Mouse (Mus musculus) limb, embryonic 11.5 days (tissue): ENCODE results near the gene Fras1. TPM values are rescaled to one million over a fixed set of nuclear protein-coding genes. Genes with fewer than 3 reads are reported as not detected.

Experiments
- ATAC-seq: fragments of 200-750 bp; cut with Nextera tagmentation; 2 replicates; pipeline ENCODE4 v1.8.0; 2017; ENCODE audit warnings: low read depth; ENCODE audit not compliant: insufficient number of reproducible peaks, low FRiP score, low TSS enrichment
- DNase-seq: peaks from one replicate; pipeline ENCODE4 v3.0.0-alpha.2; 2015; ENCODE audit warnings: low spot score
- H3K27ac ChIP-seq: fragments of 300-500 bp; sonication (generic); replicated peaks from 2 replicates; pipeline ENCODE4 v1.5.1; 2014; ENCODE audit warnings: low read depth, mild to moderate bottlenecking, low read length
- H3K27me3 ChIP-seq: fragments of 300-500 bp; sonication (generic); 2 replicates; pipeline ENCODE4 v1.6.1; 2014; ENCODE audit warnings: mild to moderate bottlenecking, low read length, mixed read lengths; ENCODE audit not compliant: control insufficient read depth, insufficient read depth
- H3K36me3 ChIP-seq: fragments of 300-500 bp; sonication (generic); 2 replicates; pipeline ENCODE4 v1.6.1; 2014; ENCODE audit warnings: mild to moderate bottlenecking, low read length, moderate library complexity, mixed read lengths; ENCODE audit not compliant: control insufficient read depth, insufficient read depth
- H3K4me1 ChIP-seq: fragments of 300-500 bp; sonication (generic); 2 replicates; pipeline ENCODE4 v1.6.1; 2014; ENCODE audit warnings: low read length, mixed read lengths; ENCODE audit not compliant: control insufficient read depth, insufficient read depth
- H3K4me2 ChIP-seq: fragments of 300-500 bp; sonication (generic); 2 replicates; pipeline ENCODE4 v1.6.1; 2014; ENCODE audit warnings: low read depth, mild to moderate bottlenecking, moderate library complexity; ENCODE audit not compliant: severe bottlenecking
- H3K4me3 ChIP-seq: fragments of 300-500 bp; sonication (generic); 2 replicates; pipeline ENCODE4 v1.5.1; 2014; ENCODE audit warnings: low read depth, low read length
- H3K9ac ChIP-seq: fragments of 300-500 bp; sonication (generic); 2 replicates; pipeline ENCODE4 v1.6.1; 2014; ENCODE audit warnings: mild to moderate bottlenecking, low read length
- H3K9me3 ChIP-seq: fragments of 300-500 bp; sonication (generic); 2 replicates; pipeline ENCODE4 v1.6.1; 2016; ENCODE audit warnings: low read length; ENCODE audit not compliant: control insufficient read depth
- WGBS: fragments of 180-500 bp; shearing (Covaris S2); extraction: QIAGEN DNeasy Blood & Tissue Kit; methylation state at CpG from one replicate; pipeline ENCODE4 v1.1.7; 2014; 5-methylcytosine and 5-hydroxymethylcytosine counted together
- polyA plus RNA-seq: library from polyadenylated mRNA; unstranded; fragments of >200 nt; fragmentation: Nextera tagmentation; extraction: Ambion mirVana; gene quantifications from 2 replicates; pipeline ENCODE4 v1.2.1, GENCODE M21; 2014

Gene Fras1
- 15.8 and 20.5 TPM in 2 replicates for polyA plus RNA-seq

GRCm38 (mm10) chr5:96373567-96373985 lies at the start of gene Fras1:
TSS of gene Fras1 (plus strand) at chr5:96373955.
- Histone ChIP-seq H3K36me3 (no peaks in the 10 kb centered on the region), H3K27ac (peak within 1 kb of the TSS; percentile 84), H3K4me1 (peaks cover 7% of the 10 kb centered on the region; the same call in 1 of the 2 replicates), H3K27me3 (no peaks in the 10 kb centered on the region), H3K9ac (peak within 1 kb of the TSS; percentile 59), H3K4me3 (peak within 1 kb of the TSS; percentile 46), H3K4me2 (peak within 1 kb of the TSS; percentile 72), H3K9me3 (no peaks in the 10 kb centered on the region)
- DNase-seq (peak; percentile 83), ATAC-seq (peak; percentile 80)
- under 1% methylated on average over 16 of the region's 16 CpGs for WGBS

GRCm38 (mm10) chr5:96331048-96331737 lies 42.6 kb upstream of the Fras1 start:
- Histone ChIP-seq H3K27ac (no peak overlapping the region), H3K4me3 (no peak overlapping the region), H3K36me3 (no peaks in the 10 kb centered on the region), H3K9ac (no peak overlapping the region), H3K9me3 (no peaks in the 10 kb centered on the region; the same call in 1 of the 2 replicates), H3K4me2 (no peak overlapping the region), H3K27me3 (no peaks in the 10 kb centered on the region), H3K4me1 (peaks cover 3% of the 10 kb centered on the region; the same call in 1 of the 2 replicates)
- DNase-seq = no peak
- WGBS = 84% methylated on average over 25 of the region's 25 CpGs
- no peak for ATAC-seq

GRCm38 (mm10) chr5:96331738-96332070 lies 42.1 kb upstream of the Fras1 start:
- WGBS = 69% methylated on average over 5 of the region's 5 CpGs
- ATAC-seq (no peak), DNase-seq (no peak)
- H3K9me3 ChIP-seq = no peaks in the 10 kb centered on the region; the same call in 1 of the 2 replicates
- H3K27ac ChIP-seq = no peak overlapping the region
- H3K4me1 ChIP-seq = peaks cover 3% of the 10 kb centered on the region; the same call in 1 of the 2 replicates
- H3K9ac ChIP-seq = no peak overlapping the region
- H3K4me2 ChIP-seq = no peak overlapping the region
- no peak overlapping the region for H3K4me3 ChIP-seq
- no peaks in the 10 kb centered on the region for H3K36me3 ChIP-seq
- H3K27me3 ChIP-seq = no peaks in the 10 kb centered on the region

DNA sequence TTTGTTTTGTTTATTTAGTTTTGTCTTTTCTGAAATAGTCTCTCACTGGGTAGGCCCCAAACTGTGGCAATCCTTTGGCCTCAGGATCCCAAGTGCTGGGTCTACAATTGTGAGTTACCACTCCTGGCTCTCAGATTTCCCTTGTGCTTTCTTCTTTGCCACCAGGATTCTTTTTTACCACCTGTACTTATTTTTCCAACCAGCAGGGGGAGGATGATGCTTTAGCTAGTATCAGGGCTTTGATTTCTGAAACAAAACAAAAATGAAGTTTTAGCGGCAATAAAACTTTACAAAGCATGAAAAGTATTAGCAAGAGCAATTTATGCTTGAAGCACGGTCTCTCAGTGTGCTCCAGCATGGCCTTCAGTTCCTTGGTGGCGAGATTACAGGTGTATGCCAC lies 39.8 kb upstream of the Fras1 start:
- ATAC-seq = no peak
- no peaks in the 10 kb centered on the region for H3K36me3 ChIP-seq
- no peaks in the 10 kb centered on the region for H3K27me3 ChIP-seq
- 55% methylated on average over 3 of the region's 3 CpGs for WGBS
- no peaks in the 10 kb centered on the region; the same call in 1 of the 2 replicates for H3K9me3 ChIP-seq
- no peak overlapping the region for H3K4me3 ChIP-seq
- no peak for DNase-seq
- H3K27ac ChIP-seq = no peak overlapping the region
- peaks cover 3% of the 10 kb centered on the region; the same call in 1 of the 2 replicates for H3K4me1 ChIP-seq
- no peak overlapping the region for H3K4me2 ChIP-seq
- no peak overlapping the region for H3K9ac ChIP-seq

GRCm38 (mm10) chr5:96340564-96340963 lies 33.2 kb upstream of the Fras1 start:
- 89% methylated on average over 6 of the region's 6 CpGs for WGBS
- no peaks in the 10 kb centered on the region for H3K27me3 ChIP-seq
- H3K9ac ChIP-seq = no peak overlapping the region
- H3K4me3 ChIP-seq = no peak overlapping the region
- H3K4me2 ChIP-seq = no peak overlapping the region
- H3K9me3 ChIP-seq = no peaks in the 10 kb centered on the region
- DNase-seq = no peak
- no peak for ATAC-seq
- no peaks in the 10 kb centered on the region for H3K4me1 ChIP-seq
- no peaks in the 10 kb centered on the region for H3K36me3 ChIP-seq
- H3K27ac ChIP-seq = no peak overlapping the region

- 40% methylated on average over 2 of the region's 2 CpGs for WGBS
- H3K27ac ChIP-seq = no peak overlapping the region
- no peak for ATAC-seq
Observed at GRCm38 (mm10) chr5:96344983-96345382, 28.8 kb upstream of the Fras1 start.

GRCm38 (mm10) chr5:96351963-96352362 lies 21.8 kb upstream of the Fras1 start:
- no peak overlapping the region for H3K9ac ChIP-seq
- H3K4me2 ChIP-seq = no peak overlapping the region
- H3K4me3 ChIP-seq = no peak overlapping the region
- no peaks in the 10 kb centered on the region for H3K27me3 ChIP-seq
- H3K4me1 ChIP-seq = no peaks in the 10 kb centered on the region
- ATAC-seq (no peak), DNase-seq (no peak)
- no peak overlapping the region for H3K27ac ChIP-seq
- H3K9me3 ChIP-seq = no peaks in the 10 kb centered on the region
- H3K36me3 ChIP-seq = no peaks in the 10 kb centered on the region

More at GRCm38 (mm10) chr5:96344983-96345382, 28.8 kb upstream of the Fras1 start:
- H3K36me3 ChIP-seq = no peaks in the 10 kb centered on the region
- DNase-seq = no peak
- H3K4me2 ChIP-seq = no peak overlapping the region
- H3K9me3 ChIP-seq = no peaks in the 10 kb centered on the region
- H3K4me3 ChIP-seq = no peak overlapping the region
- no peak overlapping the region for H3K9ac ChIP-seq
- no peaks in the 10 kb centered on the region for H3K4me1 ChIP-seq
- H3K27me3 ChIP-seq = no peaks in the 10 kb centered on the region

- ATAC-seq (no peak), DNase-seq (no peak)
- Histone ChIP-seq H3K36me3 (no peaks in the 10 kb centered on the region), H3K4me3 (no peak overlapping the region), H3K9ac (no peak overlapping the region), H3K27ac (no peak overlapping the region), H3K4me1 (no peaks in the 10 kb centered on the region), H3K4me2 (no peak overlapping the region), H3K27me3 (no peaks in the 10 kb centered on the region), H3K9me3 (no peaks in the 10 kb centered on the region)
- WGBS = 64% methylated on average over 4 of the region's 4 CpGs
Observed at GRCm38 (mm10) chr5:96363950-96364349, 9.8 kb upstream of the Fras1 start.

DNA sequence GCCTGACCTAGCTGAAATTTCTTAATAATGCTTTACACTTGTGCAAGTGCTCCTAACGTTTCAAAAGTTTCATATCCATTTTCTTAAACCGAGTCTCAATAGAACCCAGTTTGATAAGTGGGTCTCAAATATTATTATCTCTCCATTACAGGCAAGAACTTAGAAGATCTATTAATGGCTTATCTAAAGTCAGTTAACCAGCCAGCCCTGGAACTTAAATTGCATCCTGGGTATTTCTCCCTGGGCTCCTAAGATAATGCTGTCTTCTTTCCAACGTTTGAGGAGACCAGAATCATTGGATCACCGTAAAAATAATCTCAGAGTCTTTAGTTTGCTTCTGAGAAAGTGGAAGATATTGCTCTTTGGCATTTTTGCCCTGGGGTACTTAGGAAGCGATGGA lies 8.2 kb upstream of the Fras1 start:
- Histone ChIP-seq H3K9me3 (no peaks in the 10 kb centered on the region), H3K4me3 (no peak overlapping the region), H3K4me2 (no peak overlapping the region), H3K4me1 (no peaks in the 10 kb centered on the region), H3K27ac (no peak overlapping the region), H3K27me3 (no peaks in the 10 kb centered on the region), H3K9ac (no peak overlapping the region), H3K36me3 (no peaks in the 10 kb centered on the region)
- WGBS = 85% methylated on average over 5 of the region's 5 CpGs
- ATAC-seq = no peak
- no peak for DNase-seq
